Mouse (Mus musculus) liver, adult 2 months (tissue): Measurements from ENCODE around the gene Shtn1.

Experiments used
- CTCF ChIP-seq: fragments of 200-500 bp; IDR thresholded peaks from 2 replicates; pipeline ENCODE4 v1.5.1; 2011; ENCODE audit warnings: low read depth, low read length, control low read depth
- POLR2A ChIP-seq: fragments of 200-500 bp; IDR thresholded peaks from 2 replicates; pipeline ENCODE4 v1.6.1; 2011; ENCODE audit warnings: low read length, control low read depth; ENCODE audit not compliant: insufficient read depth; ENCODE audit errors: extremely low read depth

DNA sequence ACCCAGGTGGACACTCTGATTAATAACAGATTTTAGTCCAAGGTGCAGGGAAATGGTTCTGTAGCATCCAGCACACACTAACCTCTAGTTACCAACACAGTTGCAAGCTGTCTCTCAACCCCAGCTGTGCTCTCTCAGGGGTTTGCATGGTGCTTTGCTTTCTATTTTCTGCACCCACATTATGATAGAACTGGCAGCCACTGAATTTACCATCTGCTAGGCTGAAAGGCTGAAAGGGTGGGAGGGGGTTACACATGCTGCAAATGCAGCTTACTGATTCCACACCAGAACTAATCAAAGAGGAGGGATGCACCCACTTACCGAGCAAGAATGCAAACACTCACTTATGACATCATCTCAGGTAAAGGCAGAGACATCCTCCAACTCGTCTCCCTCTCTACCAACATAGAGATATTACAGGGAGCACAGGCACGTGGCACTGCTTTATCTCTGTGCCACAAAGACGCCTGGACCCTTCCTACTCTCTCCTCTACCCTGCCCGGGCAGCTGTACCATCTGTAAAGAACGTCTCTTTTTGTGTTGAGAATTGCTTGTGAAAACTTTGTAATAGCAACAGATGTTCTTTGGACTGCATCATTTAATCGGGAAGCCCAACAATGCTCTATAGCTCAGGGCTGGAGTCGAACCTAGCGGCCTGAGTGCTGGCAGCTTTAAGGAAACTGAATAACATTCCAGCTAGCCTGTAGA is 23.0 kb downstream of the Shtn1 start:
- TF ChIP-seq POLR2A: no peak
- no peak for TF ChIP-seq CTCF
